ENCODE assay signal across 1 mouse cellular context in the genomic region with DNA sequence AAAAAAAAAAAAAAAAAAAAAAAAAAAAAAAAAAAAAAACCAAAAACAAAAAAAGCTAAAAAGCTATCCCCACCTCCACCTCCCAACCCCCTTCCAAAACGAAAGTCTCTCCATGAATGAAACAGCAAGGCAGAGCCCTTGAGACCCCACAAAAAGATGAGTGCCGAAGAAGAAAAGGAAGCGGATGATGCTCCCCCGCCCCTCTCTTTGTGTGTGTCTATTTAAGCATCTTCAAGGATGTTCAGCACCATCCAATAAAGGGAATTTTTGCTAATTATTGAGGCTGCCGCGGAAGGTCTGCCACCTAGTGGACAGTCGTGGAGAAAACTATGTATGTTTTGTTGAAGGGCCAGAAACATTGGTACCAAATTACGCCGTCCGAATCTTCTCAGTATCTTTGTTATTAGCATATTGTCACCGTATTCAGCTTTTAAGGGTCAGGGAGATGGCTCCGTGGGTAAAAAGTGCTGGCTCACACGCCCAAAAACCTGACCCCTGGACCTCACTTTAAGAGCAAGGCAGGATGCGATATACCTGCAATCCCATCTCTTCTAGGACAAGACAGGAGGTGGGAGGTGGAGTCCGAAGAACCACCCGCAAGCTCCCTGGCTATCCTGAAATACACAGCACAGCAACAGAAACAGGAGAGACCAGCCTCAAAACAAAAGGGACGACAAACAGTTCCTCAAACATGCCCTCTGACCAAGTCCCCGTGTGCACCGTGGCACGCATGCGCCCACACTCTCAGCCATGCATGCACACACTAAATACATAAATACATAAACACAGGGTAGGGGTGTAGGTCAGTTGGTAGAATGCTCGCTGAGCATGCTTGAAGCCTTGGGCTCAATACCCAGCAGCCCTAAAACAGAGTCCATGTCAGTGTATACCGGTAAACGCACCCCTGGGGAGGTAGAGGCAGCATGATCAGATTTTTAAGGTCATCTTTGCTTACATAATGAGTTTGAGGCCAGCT.
TF ChIP-seq lines count a peak whose summit lies in the region.

No protein-coding gene starts in this region.

TF ChIP-seq in CH12.LX, 34 proteins besides CTCF, POLR2A, EP300 and RAD21 (continued from another document):
- no peak for TF ChIP-seq GABPA (IDR thresholded peaks at IDR 0.05; ENCODE audit: insufficient replicate concordance, low read depth, low read length)
- TF ChIP-seq TBP (conservative IDR thresholded peaks at IDR 0.05; ENCODE audit: low read depth, low read length), result no peak
- no peak for TF ChIP-seq KAT2A (IDR thresholded peaks at IDR 0.05; ENCODE audit: insufficient replicate concordance, low read length)
- TF ChIP-seq SMC3 (IDR thresholded peaks at IDR 0.05; ENCODE audit: low read depth, low read length), result peak; percentile 66
- 0 out of 2 replicates have a peak, but pooled peaks have one; percentile 7 for TF ChIP-seq ELF1 (IDR thresholded peaks at IDR 0.05; ENCODE audit: low read depth, low read length)
- TF ChIP-seq MXI1 (IDR thresholded peaks at IDR 0.05; ENCODE audit: low read depth, low read length), result no peak
- no peak for TF ChIP-seq USF1 (IDR thresholded peaks at IDR 0.05; ENCODE audit: low read depth, low read length)
- TF ChIP-seq MAFK (IDR thresholded peaks at IDR 0.05; ENCODE audit: insufficient replicate concordance, low read length), result no peak
- no peak for TF ChIP-seq RCOR1 (conservative IDR thresholded peaks at IDR 0.05; ENCODE audit: low read depth, low read length)
- no peak for TF ChIP-seq ETS1 (conservative IDR thresholded peaks at IDR 0.05; ENCODE audit: low read depth, low read length)
- TF ChIP-seq E2F4 (IDR thresholded peaks at IDR 0.05; ENCODE audit: insufficient replicate concordance, low read depth, low read length), result no peak
- TF ChIP-seq CHD2 (IDR thresholded peaks at IDR 0.05; ENCODE audit: low read length), result 0 out of 2 replicates have a peak, but pooled peaks have one; percentile 42
- TF ChIP-seq ZC3H11A (IDR thresholded peaks at IDR 0.05; ENCODE audit: low read depth, low read length), result no peak
- TF ChIP-seq PAX5 (IDR thresholded peaks at IDR 0.05; ENCODE audit: low read length), result no peak
- no peak for TF ChIP-seq NRF1 (IDR thresholded peaks at IDR 0.05; ENCODE audit: low read depth, low read length)
- no peak for TF ChIP-seq MYC (IDR thresholded peaks at IDR 0.05; ENCODE audit: low read depth, low read length)
- TF ChIP-seq HCFC1 (IDR thresholded peaks at IDR 0.05; ENCODE audit: low read depth, low read length), result no peak
- TF ChIP-seq NELFE (IDR thresholded peaks at IDR 0.05; ENCODE audit: low read depth, low read length), result no peak
- TF ChIP-seq SIN3A (IDR thresholded peaks at IDR 0.05; ENCODE audit: low read length), result no peak
- no peak for TF ChIP-seq ZMIZ1 (IDR thresholded peaks at IDR 0.05; ENCODE audit: low read depth, low read length)
- TF ChIP-seq UBTF (IDR thresholded peaks at IDR 0.05; ENCODE audit: low read depth, low read length), result 0 out of 2 replicates have a peak, but pooled peaks have one; percentile 23
- TF ChIP-seq JUND (conservative IDR thresholded peaks at IDR 0.05; ENCODE audit: low read depth, low read length), result no peak
